Mouse (Mus musculus) heart, embryonic 13.5 days (tissue): ENCODE data around the gene Gbf1. TPM values are rescaled to one million over a fixed set of nuclear protein-coding genes. Genes with fewer than 3 reads are reported as not detected.

Source experiments
- ATAC-seq: fragments of 200-750 bp; cut with Nextera tagmentation; 2 replicates; pipeline ENCODE4 v1.8.0; 2017; ENCODE audit warnings: moderate TSS enrichment; ENCODE audit not compliant: insufficient number of reproducible peaks, low FRiP score, low TSS enrichment; ENCODE audit errors: extremely low read depth
- H3K27ac ChIP-seq: fragments of 300-500 bp; sonication (generic); replicated peaks from 2 replicates; pipeline ENCODE4 v1.5.1; 2015; ENCODE audit warnings: moderate library complexity, mild to moderate bottlenecking, inconsistent platforms
- H3K27me3 ChIP-seq: fragments of 300-500 bp; sonication (generic); replicated peaks from 2 replicates; pipeline ENCODE4 v1.6.1; 2015; ENCODE audit warnings: mild to moderate bottlenecking, inconsistent platforms
- H3K36me3 ChIP-seq: fragments of 300-500 bp; sonication (generic); 2 replicates; pipeline ENCODE4 v1.6.1; 2015; ENCODE audit warnings: mild to moderate bottlenecking, inconsistent platforms
- H3K4me1 ChIP-seq: fragments of 300-500 bp; sonication (generic); 2 replicates; pipeline ENCODE4 v1.6.1; 2015; ENCODE audit warnings: inconsistent platforms
- H3K4me2 ChIP-seq: fragments of 300-500 bp; sonication (generic); 2 replicates; pipeline ENCODE4 v1.6.1; 2015; ENCODE audit warnings: inconsistent platforms, mild to moderate bottlenecking, moderate library complexity
- H3K4me3 ChIP-seq: fragments of 300-500 bp; sonication (generic); 2 replicates; pipeline ENCODE4 v1.5.1; 2015; ENCODE audit warnings: moderate library complexity, mild to moderate bottlenecking, inconsistent platforms
- H3K9ac ChIP-seq: fragments of 300-500 bp; sonication (generic); 2 replicates; pipeline ENCODE4 v1.6.1; 2015; ENCODE audit warnings: inconsistent platforms, mild to moderate bottlenecking, moderate library complexity
- H3K9me3 ChIP-seq: fragments of 300-500 bp; sonication (generic); 2 replicates; pipeline ENCODE4 v1.6.1; 2016; ENCODE audit warnings: inconsistent platforms
- WGBS: fragments of 180-500 bp; shearing (Covaris S2); methylation state at CpG from one replicate; pipeline ENCODE4 v1.1.7; 2015; ENCODE audit warnings: mixed read lengths; 5-methylcytosine and 5-hydroxymethylcytosine counted together
- polyA plus RNA-seq: library from polyadenylated mRNA; unstranded; fragments of >200 nt; fragmentation: Nextera tagmentation; extraction: Ambion mirVana; gene quantifications from 2 replicates; pipeline ENCODE4 v1.2.1, GENCODE M21; 2015

Gene Gbf1
- polyA plus RNA-seq, 1 experiment from 2014 or later, result 41.1 TPM

DNA sequence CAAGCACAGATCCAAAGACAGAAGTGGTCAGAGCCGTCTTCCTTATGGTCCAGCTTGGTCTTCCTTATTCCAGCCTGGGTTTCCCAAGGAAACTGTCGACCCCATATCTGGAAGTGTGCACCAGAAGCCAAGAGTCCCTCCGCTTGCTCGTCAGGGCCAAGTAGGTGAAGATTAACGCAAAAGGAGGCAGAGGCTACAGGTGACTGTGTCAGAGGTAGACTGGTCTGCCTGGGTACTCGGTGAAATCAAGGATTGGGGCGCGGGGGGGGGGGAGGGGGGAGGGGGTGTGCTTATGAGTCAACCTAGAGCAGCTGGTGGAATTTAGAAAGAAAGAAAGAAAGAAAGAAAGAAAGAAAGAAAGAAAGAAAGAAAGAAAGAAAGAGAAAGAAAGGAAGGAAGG lies 21.0 kb upstream of the Gbf1 start:
- 18% methylated on average over 6 of the region's 8 CpGs for WGBS
- no peak overlapping the region for H3K27ac ChIP-seq
- H3K36me3 ChIP-seq, result no peaks in the 10 kb centered on the region
- no peaks in the 10 kb centered on the region for H3K9me3 ChIP-seq
- H3K4me2 ChIP-seq, result peak overlapping the region; percentile 70
- ATAC-seq, result no peak
- H3K4me3 ChIP-seq, result peak overlapping the region; percentile 44
- no peak overlapping the region for H3K9ac ChIP-seq
- H3K4me1 ChIP-seq, result peaks cover 16% of the 10 kb centered on the region
- peaks cover 81% of the 10 kb centered on the region for H3K27me3 ChIP-seq

DNA sequence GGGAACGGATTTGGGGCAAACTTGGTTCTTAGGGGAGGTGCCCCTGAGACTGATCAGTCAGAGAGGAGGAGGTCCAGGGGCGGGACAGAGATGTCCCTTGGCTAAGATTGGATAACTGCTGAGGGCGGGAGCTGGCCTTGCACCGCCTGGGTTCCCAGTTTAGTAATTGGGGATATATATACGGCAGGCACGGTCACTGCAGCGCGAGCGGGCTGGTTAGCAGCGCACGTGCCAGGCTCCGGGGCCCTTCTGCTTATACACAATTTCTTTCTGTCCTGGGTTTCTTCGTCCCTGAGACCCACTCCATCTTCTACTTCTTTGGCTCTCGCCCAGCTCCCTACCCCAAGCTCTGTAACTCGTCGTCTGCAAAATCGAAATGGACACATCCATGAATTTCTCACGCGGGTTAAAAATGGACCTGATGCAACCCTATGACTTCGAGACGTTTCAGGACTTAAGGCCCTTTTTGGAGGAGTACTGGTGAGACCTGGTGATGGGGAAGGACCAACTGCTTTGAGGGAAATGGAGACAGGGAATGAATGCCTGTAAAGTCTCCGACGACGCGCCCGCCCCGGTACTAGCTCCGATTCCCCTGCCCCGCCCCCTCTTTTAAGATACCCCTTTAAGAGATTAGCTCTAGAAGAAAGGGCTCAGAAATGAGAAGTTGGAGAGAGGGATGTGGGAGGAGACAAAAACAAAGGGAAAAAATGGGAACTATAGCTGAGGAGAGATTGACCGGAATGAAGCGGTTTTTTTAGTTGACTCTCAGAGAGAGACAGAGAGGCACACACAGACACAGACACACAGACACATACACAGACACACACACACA lies 20.4 kb upstream of the Gbf1 start, which contains the start of gene Elovl3:
Gene Elovl3 (plus strand): TSS at position 204 of the 832 bp plus-strand sequence.
- peak within 1 kb of the TSS; percentile 70 for H3K4me2 ChIP-seq
- 4% methylated on average over 31 of the region's 31 CpGs for WGBS
- H3K27ac ChIP-seq, result no peak within 1 kb of the TSS
- no peak for ATAC-seq
- no peaks in the 10 kb centered on the region for H3K36me3 ChIP-seq
- no peaks in the 10 kb centered on the region for H3K9me3 ChIP-seq
- H3K4me3 ChIP-seq, result peak within 1 kb of the TSS; percentile 44
- peaks cover 84% of the 10 kb centered on the region for H3K27me3 ChIP-seq
- peak within 1 kb of the TSS; percentile 51 for H3K9ac ChIP-seq
- H3K4me1 ChIP-seq, result peaks cover 23% of the 10 kb centered on the region

DNA sequence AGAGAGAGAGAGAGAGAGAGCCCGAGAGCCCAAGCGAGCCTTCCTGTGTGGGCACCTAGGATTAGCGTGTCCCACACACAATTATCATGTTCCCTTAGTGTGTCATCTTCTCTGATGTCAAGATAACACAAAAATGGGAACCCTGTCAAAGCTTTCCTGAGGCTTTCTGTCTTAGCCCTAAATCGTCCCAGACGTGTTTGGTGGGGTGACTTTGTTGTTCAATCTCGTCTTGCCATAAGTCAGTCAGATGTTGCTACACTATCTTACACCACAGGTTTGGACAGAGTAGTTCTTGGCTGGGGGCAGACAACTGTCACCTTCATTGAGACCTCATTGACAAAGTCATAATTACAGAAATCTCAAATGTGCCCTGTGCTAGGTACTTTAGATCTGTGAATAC lies 19.7 kb upstream of the Gbf1 start:
- Histone ChIP-seq H3K9ac (no peak overlapping the region), H3K4me3 (no peak overlapping the region), H3K4me1 (peaks cover 29% of the 10 kb centered on the region), H3K9me3 (no peaks in the 10 kb centered on the region), H3K27ac (no peak overlapping the region), H3K36me3 (no peaks in the 10 kb centered on the region), H3K4me2 (peak overlapping the region; percentile 70; the same call in 1 of the 2 replicates), H3K27me3 (peaks cover 86% of the 10 kb centered on the region)
- ATAC-seq, result no peak
- WGBS, result 40% methylated on average over 6 of the region's 6 CpGs

DNA sequence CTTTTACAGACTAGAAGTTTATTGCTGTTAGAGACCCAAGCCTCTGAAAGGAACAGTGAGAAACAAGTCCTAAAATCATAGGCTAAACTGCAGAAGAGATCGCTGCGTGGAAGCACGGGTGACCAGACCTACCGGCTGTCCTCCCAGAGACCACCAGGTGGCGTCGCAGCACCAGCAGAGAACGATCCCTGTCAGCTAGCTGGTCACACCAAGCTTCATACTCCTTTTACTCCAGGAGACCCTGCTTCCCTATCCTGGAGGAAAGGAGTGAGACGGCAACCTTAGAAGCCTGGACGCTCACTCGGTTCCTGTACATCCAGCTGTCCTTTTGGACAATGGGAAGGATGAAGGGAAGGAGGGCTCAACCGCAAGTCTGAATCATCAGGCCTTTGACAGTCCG lies 17.0 kb upstream of the Gbf1 start:
- Histone ChIP-seq H3K4me3 (peak overlapping the region; percentile 67), H3K9ac (peak overlapping the region; percentile 77), H3K9me3 (no peaks in the 10 kb centered on the region), H3K4me1 (peaks cover 36% of the 10 kb centered on the region), H3K27ac (no peak overlapping the region), H3K4me2 (peak overlapping the region; percentile 99), H3K27me3 (peaks cover 93% of the 10 kb centered on the region), H3K36me3 (no peaks in the 10 kb centered on the region)
- no peak for ATAC-seq
- 2% methylated on average over 12 of the region's 12 CpGs for WGBS

DNA sequence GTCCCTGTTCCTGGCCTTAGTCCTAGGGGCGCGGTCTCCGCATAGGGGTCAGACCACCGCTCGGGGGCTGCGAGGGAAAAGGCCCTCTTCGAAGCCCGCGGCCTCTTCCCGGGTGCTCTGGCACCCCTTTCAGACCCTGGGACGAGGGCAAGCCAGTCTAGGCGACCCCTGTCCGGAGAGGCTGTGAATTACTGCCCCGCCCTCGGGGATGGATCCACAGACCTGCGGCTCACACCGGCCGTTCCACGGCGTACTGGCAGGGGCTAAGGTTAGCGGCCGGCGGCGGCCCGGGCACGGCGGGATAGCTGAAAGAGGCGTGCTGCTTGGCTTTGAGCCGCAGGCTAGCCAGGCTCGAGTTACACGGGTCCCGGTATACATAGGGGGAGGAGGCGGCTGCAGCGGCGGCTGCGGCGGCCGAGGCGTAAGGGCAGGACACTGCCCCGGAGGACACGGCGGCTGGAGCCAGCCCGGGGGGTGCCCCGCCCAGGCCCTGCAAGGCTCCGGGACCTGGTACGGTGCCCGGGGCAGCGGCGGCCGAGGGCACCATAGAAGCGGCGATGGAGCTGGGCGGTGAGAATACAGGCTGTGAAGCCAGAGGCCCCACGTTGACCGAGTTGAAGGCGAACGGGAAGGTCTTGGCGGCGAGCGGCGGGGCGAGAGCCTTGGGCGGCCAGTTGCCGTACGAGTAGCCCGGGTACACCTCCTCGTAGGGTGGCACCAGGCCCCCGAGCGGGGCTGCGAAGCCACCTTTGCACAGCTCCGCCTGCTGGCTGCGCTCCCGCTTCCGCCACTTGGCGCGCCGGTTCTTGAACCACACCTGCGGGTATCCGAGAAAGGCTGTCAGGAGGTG lies 16.3 kb upstream of the Gbf1 start:
- H3K27me3 ChIP-seq, result peaks cover 92% of the 10 kb centered on the region
- WGBS, result under 1% methylated on average over 77 of the region's 79 CpGs
- peak overlapping the region; percentile 77 for H3K9ac ChIP-seq
- peak overlapping the region; percentile 67 for H3K4me3 ChIP-seq
- H3K4me2 ChIP-seq, result peak overlapping the region; percentile 99
- peak; percentile 29; the same call in 1 of the 2 replicates for ATAC-seq
- no peak overlapping the region for H3K27ac ChIP-seq
- H3K4me1 ChIP-seq, result peaks cover 43% of the 10 kb centered on the region
- H3K9me3 ChIP-seq, result no peaks in the 10 kb centered on the region
- no peaks in the 10 kb centered on the region for H3K36me3 ChIP-seq

DNA sequence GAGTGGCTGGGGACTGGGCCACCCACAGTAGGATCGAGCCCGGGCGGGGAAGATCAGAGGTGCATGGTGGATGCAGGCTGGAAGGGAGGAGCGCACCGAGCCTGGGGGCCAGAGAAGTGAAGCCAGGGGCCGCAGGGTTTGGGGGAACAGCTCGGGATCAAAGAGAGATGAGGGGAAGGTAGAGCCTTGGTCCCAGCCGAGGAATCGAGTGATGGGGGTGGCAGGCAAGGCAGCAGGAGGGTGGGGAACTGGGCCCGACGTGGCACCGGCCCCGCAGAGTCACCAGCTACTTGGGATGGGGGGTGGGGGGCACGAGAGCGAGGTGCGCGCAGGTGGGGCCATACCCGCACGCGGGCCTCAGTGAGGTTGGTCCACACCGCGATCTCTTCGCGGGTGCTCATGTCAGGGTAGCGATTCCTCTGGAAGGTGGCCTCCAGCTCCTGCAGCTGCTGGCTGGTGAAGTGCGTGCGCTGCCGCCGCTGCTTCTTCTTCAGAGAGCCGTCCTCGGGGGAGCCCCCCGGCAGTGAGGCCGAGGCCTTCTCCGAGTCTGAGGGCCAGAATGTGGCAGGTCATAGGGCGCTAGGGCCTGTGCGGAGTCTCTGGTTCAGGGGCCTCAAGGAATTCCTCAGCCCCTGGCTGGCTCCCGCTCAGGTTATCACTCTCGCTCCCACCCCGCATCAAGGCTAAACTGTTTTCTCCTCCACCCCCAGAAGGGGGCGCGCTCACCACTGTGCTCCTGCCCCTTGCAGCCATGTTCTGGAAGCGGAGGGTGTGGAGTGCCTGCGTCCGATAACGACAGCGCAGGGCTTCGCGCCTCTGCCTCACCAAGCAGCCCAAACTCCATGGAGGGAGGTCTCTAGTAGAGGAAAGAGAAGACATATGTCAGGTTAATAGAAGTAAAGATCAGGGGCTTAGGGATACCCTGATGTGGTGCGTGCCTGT lies 15.4 kb upstream of the Gbf1 start:
- H3K27ac ChIP-seq, result no peak overlapping the region
- H3K9me3 ChIP-seq, result no peaks in the 10 kb centered on the region
- no peaks in the 10 kb centered on the region for H3K36me3 ChIP-seq
- peak overlapping the region; percentile 67 for H3K4me3 ChIP-seq
- 3% methylated on average over 49 of the region's 49 CpGs for WGBS
- peaks cover 88% of the 10 kb centered on the region for H3K27me3 ChIP-seq
- peaks cover 47% of the 10 kb centered on the region for H3K4me1 ChIP-seq
- H3K4me2 ChIP-seq, result peak overlapping the region; percentile 99
- no peak for ATAC-seq
- H3K9ac ChIP-seq, result peak overlapping the region; percentile 77

DNA sequence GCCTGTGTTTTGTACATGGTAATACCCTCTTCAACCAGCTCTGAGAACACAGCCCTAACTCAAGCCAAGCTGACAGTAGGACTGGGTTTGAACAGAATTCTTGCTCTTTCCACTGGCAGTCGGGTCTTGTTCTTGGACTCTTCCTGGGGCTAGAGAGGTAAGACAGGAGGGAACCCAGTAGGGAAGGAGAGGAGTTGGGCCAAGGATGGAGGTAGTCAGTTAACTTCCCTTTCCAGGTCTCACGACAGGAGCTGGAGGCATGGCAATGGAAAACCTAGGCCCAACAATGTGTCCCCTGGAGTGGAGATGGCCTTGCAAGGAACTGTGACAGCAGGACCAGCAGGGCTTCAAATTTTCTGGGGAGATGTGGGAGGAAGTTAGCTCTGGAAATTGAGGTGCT lies 12.0 kb upstream of the Gbf1 start:
- peaks cover 89% of the 10 kb centered on the region for H3K27me3 ChIP-seq
- peak overlapping the region; percentile 61 for H3K9ac ChIP-seq
- WGBS, result 70% methylated on average over 2 of the region's 2 CpGs
- ATAC-seq, result no peak
- H3K4me3 ChIP-seq, result no peak overlapping the region
- peaks cover 54% of the 10 kb centered on the region for H3K4me1 ChIP-seq
- no peaks in the 10 kb centered on the region for H3K9me3 ChIP-seq
- H3K4me2 ChIP-seq, result peak overlapping the region; percentile 47
- no peaks in the 10 kb centered on the region for H3K36me3 ChIP-seq
- H3K27ac ChIP-seq, result peak overlapping the region; percentile 66

DNA sequence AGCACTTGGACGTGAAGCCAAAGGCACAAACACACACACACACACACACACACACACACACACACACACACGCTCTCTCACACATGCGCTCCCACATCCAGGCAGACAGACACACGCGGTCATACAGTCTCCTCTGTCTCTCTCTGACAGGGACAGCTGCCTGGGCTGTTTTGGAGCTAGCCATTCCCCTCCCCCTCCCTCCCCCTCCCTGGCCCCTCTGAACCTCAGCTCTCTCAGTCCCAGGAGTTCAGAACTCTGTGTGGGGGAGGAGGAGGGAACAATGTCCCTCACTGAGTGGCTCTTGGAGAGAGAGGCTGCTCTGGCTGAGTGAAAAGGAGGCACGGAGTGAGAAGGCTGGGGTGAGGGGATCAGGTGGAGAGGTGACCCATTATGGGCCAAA lies 11.2 kb upstream of the Gbf1 start:
- H3K36me3 ChIP-seq, result no peaks in the 10 kb centered on the region
- WGBS, result 31% methylated on average over 6 of the region's 6 CpGs
- peak; percentile 12; the same call in 1 of the 2 replicates for ATAC-seq
- peak overlapping the region; percentile 61 for H3K9ac ChIP-seq
- H3K9me3 ChIP-seq, result no peaks in the 10 kb centered on the region
- peak overlapping the region; percentile 47 for H3K4me2 ChIP-seq
- peak overlapping the region; percentile 66 for H3K27ac ChIP-seq
- peaks cover 47% of the 10 kb centered on the region for H3K4me1 ChIP-seq
- H3K27me3 ChIP-seq, result peaks cover 89% of the 10 kb centered on the region
- H3K4me3 ChIP-seq, result 0 out of 2 replicates have a peak overlapping the region, but pooled peaks have one; percentile 4

DNA sequence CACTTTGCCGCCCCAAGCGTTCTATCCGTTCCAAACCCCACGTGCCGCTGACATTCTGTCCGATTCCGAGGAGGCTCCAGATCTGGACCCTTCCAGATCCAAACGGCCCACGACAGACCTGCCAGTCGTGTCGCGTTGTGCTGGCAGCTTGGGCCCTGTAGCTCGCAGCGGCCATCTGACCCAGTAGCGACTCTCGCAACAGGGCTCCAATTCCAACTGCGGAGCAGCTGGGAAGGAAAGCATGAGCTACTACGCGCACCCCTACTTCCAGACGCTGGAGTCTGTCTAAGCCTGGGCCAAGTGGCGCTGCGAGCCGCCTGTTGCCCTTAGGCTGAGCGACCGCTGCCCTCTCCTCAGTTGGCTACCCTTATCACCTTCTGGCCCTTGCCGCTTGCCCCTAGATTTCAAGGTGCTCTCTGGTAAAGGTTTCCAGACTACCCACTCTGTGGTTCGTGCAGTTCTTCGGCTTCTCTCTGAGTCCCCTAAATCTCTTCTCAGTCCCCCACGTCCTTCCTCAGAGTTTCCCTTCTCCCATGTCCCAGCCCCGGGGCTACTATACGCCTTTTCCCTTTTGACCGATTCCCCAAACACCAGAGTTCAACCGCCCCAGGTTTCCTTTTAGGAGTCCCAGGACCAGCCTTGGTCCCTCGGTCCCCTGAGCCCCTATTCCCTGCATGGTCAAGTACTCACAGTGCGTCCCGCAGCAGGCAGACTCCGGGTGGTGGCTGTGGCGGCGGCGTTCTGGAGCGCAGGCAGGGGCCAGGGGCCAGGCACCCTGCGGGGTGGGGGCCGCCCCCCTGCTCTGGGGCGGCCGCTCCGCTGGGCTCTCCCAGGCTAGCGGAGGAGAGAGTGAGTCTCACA lies 4.6 kb upstream of the Gbf1 start, which contains the start of gene Pitx3:
Gene Pitx3 (minus strand): TSS at position 816 of the 861 bp plus-strand sequence.
- H3K9me3 ChIP-seq, result no peaks in the 10 kb centered on the region

DNA sequence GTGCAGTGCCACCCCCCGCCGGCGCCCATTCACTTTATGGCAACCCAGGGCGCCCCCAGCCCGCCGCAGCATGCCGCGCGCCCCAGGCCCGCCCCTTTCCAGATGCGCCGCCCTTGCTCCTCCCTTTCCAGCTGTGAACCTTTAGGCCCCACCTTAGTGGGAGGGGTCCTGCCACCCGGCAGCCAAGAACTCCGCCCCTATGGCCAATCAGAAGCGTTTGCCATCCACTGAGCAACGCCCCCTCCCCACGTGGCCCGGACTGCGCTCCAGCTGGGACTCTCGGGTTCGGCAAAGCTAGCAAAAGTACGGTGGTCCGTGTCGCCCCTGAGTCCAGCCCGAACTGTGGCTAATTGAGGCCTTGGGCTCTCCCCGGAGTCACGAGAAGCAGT lies 3.9 kb upstream of the Gbf1 start:
- H3K4me2 ChIP-seq, result peak overlapping the region; percentile 90

More for the DNA sequence above, 4.6 kb upstream of the Gbf1 start, which contains the start of gene Pitx3:
- H3K4me2 ChIP-seq, result peak within 1 kb of the TSS; percentile 90
- WGBS, result under 1% methylated on average over 45 of the region's 47 CpGs
- H3K9ac ChIP-seq, result peak within 1 kb of the TSS; percentile 75
- H3K4me1 ChIP-seq, result peaks cover 27% of the 10 kb centered on the region
- H3K36me3 ChIP-seq, result no peaks in the 10 kb centered on the region
- H3K27ac ChIP-seq, result no peak within 1 kb of the TSS
- peaks cover 82% of the 10 kb centered on the region for H3K27me3 ChIP-seq
- H3K4me3 ChIP-seq, result peak within 1 kb of the TSS; percentile 68
- no peak for ATAC-seq

More for the DNA sequence above, 3.9 kb upstream of the Gbf1 start:
- Histone ChIP-seq H3K4me1 (peaks cover 30% of the 10 kb centered on the region), H3K4me3 (peak overlapping the region; percentile 68), H3K9me3 (no peaks in the 10 kb centered on the region), H3K27me3 (peaks cover 75% of the 10 kb centered on the region), H3K9ac (peak overlapping the region; percentile 75), H3K27ac (no peak overlapping the region), H3K36me3 (no peaks in the 10 kb centered on the region)
- under 1% methylated on average over 27 of the region's 27 CpGs for WGBS
- ATAC-seq, result peak; percentile 60
